Mouse (Mus musculus) midbrain, embryonic 13.5 days (tissue): ENCODE results near the gene Esrrb. TPM values are rescaled to one million over a fixed set of nuclear protein-coding genes. Genes with fewer than 3 reads are reported as not detected.
A peak's percentile ranks its signal among the peaks of the same experiment; 100 is the strongest.

ENCODE experiments used
- ATAC-seq: fragments of 200-750 bp; cut with Nextera tagmentation; 2 replicates; pipeline ENCODE4 v1.8.0; 2017; ENCODE audit warnings: mild to moderate bottlenecking, moderate TSS enrichment, moderate library complexity
- H3K27ac ChIP-seq: fragments of 300-500 bp; sonication (generic); 2 replicates; pipeline ENCODE4 v1.5.1; 2015; ENCODE audit warnings: inconsistent platforms, mild to moderate bottlenecking, moderate library complexity
- H3K27me3 ChIP-seq: fragments of 300-500 bp; sonication (generic); 2 replicates; pipeline ENCODE4 v1.6.1; 2015; ENCODE audit warnings: mild to moderate bottlenecking, inconsistent platforms
- H3K36me3 ChIP-seq: fragments of 300-500 bp; sonication (generic); 2 replicates; pipeline ENCODE4 v1.6.1; 2015; ENCODE audit warnings: mild to moderate bottlenecking, inconsistent platforms
- H3K4me1 ChIP-seq: fragments of 300-500 bp; sonication (generic); replicated peaks from 2 replicates; pipeline ENCODE4 v1.6.1; 2015; ENCODE audit warnings: inconsistent platforms
- H3K4me2 ChIP-seq: fragments of 300-500 bp; sonication (generic); replicated peaks from 2 replicates; pipeline ENCODE4 v1.6.1; 2015; ENCODE audit warnings: moderate library complexity, mild to moderate bottlenecking, inconsistent platforms
- H3K4me3 ChIP-seq: fragments of 300-500 bp; sonication (generic); replicated peaks from 2 replicates; pipeline ENCODE4 v1.5.1; 2015; ENCODE audit warnings: mild to moderate bottlenecking, inconsistent platforms
- H3K9ac ChIP-seq: fragments of 300-500 bp; sonication (generic); replicated peaks from 2 replicates; pipeline ENCODE4 v1.6.1; 2015; ENCODE audit warnings: mild to moderate bottlenecking, inconsistent platforms
- H3K9me3 ChIP-seq: fragments of 300-500 bp; sonication (generic); 2 replicates; pipeline ENCODE4 v1.6.1; 2016; ENCODE audit warnings: mild to moderate bottlenecking, inconsistent platforms
- WGBS: fragments of 180-500 bp; shearing (Covaris S2); methylation state at CpG from one replicate; pipeline ENCODE4 v1.1.7; 2015; 5-methylcytosine and 5-hydroxymethylcytosine counted together
- polyA plus RNA-seq: library from polyadenylated mRNA; unstranded; fragments of >200 nt; fragmentation: Nextera tagmentation; extraction: Ambion mirVana; gene quantifications from 2 replicates; pipeline ENCODE4 v1.2.1, GENCODE M21; 2015

Esrrb gene
- 4.7 and 6.5 TPM in 2 replicates for polyA plus RNA-seq

GRCm38 (mm10) chr12:86360696-86361631 lies at the start of gene Esrrb:
Gene Esrrb (plus strand): TSS chr12:86361117.
- H3K4me1 ChIP-seq = peaks cover 40% of the 10 kb centered on the region
- no peak within 1 kb of the TSS for H3K4me2 ChIP-seq
- ATAC-seq = peak; percentile 65; the same call in 1 of the 2 replicates

GRCm38 (mm10) chr12:86320629-86321028 lies 40.3 kb upstream of the Esrrb start:
- H3K4me3 ChIP-seq = no peak overlapping the region
- WGBS = 16% methylated on average over 12 of the region's 12 CpGs
- H3K9me3 ChIP-seq = no peaks in the 10 kb centered on the region
- no peak overlapping the region for H3K4me2 ChIP-seq
- H3K27ac ChIP-seq = no peak overlapping the region
- H3K4me1 ChIP-seq = peaks cover 14% of the 10 kb centered on the region
- no peak overlapping the region for H3K9ac ChIP-seq
- H3K27me3 ChIP-seq = peaks cover 21% of the 10 kb centered on the region; the same call in 1 of the 2 replicates
- H3K36me3 ChIP-seq = no peaks in the 10 kb centered on the region
- no peak for ATAC-seq

More at GRCm38 (mm10) chr12:86360696-86361631, at the start of gene Esrrb:
- 29% methylated on average over 22 of the region's 22 CpGs for WGBS
- no peaks in the 10 kb centered on the region for H3K9me3 ChIP-seq
- H3K9ac ChIP-seq = no peak within 1 kb of the TSS
- H3K4me3 ChIP-seq = no peak within 1 kb of the TSS
- H3K27me3 ChIP-seq = peaks cover 43% of the 10 kb centered on the region
- H3K36me3 ChIP-seq = no peaks in the 10 kb centered on the region
- no peak within 1 kb of the TSS for H3K27ac ChIP-seq

GRCm38 (mm10) chr12:86324297-86324696 lies 36.6 kb upstream of the Esrrb start:
- WGBS = 30% methylated on average over 3 of the region's 3 CpGs
- Histone ChIP-seq H3K4me3 (no peak overlapping the region), H3K27ac (no peak overlapping the region), H3K4me2 (no peak overlapping the region), H3K9me3 (no peaks in the 10 kb centered on the region), H3K4me1 (peaks cover 9% of the 10 kb centered on the region), H3K9ac (no peak overlapping the region), H3K27me3 (peaks cover 16% of the 10 kb centered on the region; the same call in 1 of the 2 replicates), H3K36me3 (no peaks in the 10 kb centered on the region)
- no peak for ATAC-seq

- Histone ChIP-seq H3K9me3 (no peaks in the 10 kb centered on the region), H3K4me1 (peaks cover 9% of the 10 kb centered on the region), H3K36me3 (no peaks in the 10 kb centered on the region), H3K4me3 (no peak overlapping the region), H3K27ac (no peak overlapping the region), H3K27me3 (no peaks in the 10 kb centered on the region; the same call in 1 of the 2 replicates), H3K9ac (no peak overlapping the region), H3K4me2 (no peak overlapping the region)
- WGBS = 64% methylated on average over 4 of the region's 4 CpGs
- ATAC-seq = no peak
Observed at GRCm38 (mm10) chr12:86329813-86330212, 31.1 kb upstream of the Esrrb start.

GRCm38 (mm10) chr12:86330684-86331083 lies 30.2 kb upstream of the Esrrb start:
- Histone ChIP-seq H3K36me3 (no peaks in the 10 kb centered on the region), H3K27ac (no peak overlapping the region), H3K4me3 (no peak overlapping the region), H3K27me3 (no peaks in the 10 kb centered on the region; the same call in 1 of the 2 replicates), H3K9me3 (no peaks in the 10 kb centered on the region), H3K4me2 (no peak overlapping the region), H3K9ac (no peak overlapping the region), H3K4me1 (peaks cover 9% of the 10 kb centered on the region)
- 68% methylated on average over 9 of the region's 9 CpGs for WGBS
- ATAC-seq = 0 out of 2 replicates have a peak, but pooled peaks have one; percentile 45

- Histone ChIP-seq H3K4me2 (no peak overlapping the region), H3K36me3 (no peaks in the 10 kb centered on the region), H3K9me3 (no peaks in the 10 kb centered on the region), H3K4me1 (peaks cover 9% of the 10 kb centered on the region), H3K27ac (no peak overlapping the region), H3K27me3 (no peaks in the 10 kb centered on the region; the same call in 1 of the 2 replicates), H3K4me3 (no peak overlapping the region), H3K9ac (no peak overlapping the region)
- peak; percentile 45; the same call in 1 of the 2 replicates for ATAC-seq
- 47% methylated on average over 10 of the region's 10 CpGs for WGBS
Observed at GRCm38 (mm10) chr12:86331248-86331647, 29.7 kb upstream of the Esrrb start.

- Histone ChIP-seq H3K27ac (no peak overlapping the region), H3K4me1 (peaks cover 10% of the 10 kb centered on the region; the same call in 1 of the 2 replicates), H3K9ac (no peak overlapping the region), H3K27me3 (no peaks in the 10 kb centered on the region; the same call in 1 of the 2 replicates), H3K36me3 (no peaks in the 10 kb centered on the region), H3K4me3 (no peak overlapping the region), H3K9me3 (no peaks in the 10 kb centered on the region), H3K4me2 (no peak overlapping the region)
- WGBS = 94% methylated on average over 3 of the region's 3 CpGs
- no peak for ATAC-seq
Observed at GRCm38 (mm10) chr12:86336209-86336608, 24.7 kb upstream of the Esrrb start.

GRCm38 (mm10) chr12:86336887-86337286 lies 24.0 kb upstream of the Esrrb start:
- Histone ChIP-seq H3K4me2 (no peak overlapping the region), H3K4me1 (0 out of 2 replicates have a peak, but pooled peaks cover 8% of the 10 kb centered on the region), H3K36me3 (no peaks in the 10 kb centered on the region), H3K4me3 (no peak overlapping the region), H3K27ac (no peak overlapping the region), H3K27me3 (peaks cover under 1% of the 10 kb centered on the region; the same call in 1 of the 2 replicates), H3K9me3 (no peaks in the 10 kb centered on the region), H3K9ac (no peak overlapping the region)
- no peak for ATAC-seq
- WGBS = 57% methylated on average over 7 of the region's 7 CpGs

- Histone ChIP-seq H3K36me3 (no peaks in the 10 kb centered on the region), H3K27me3 (no peaks in the 10 kb centered on the region), H3K9ac (no peak overlapping the region), H3K4me2 (no peak overlapping the region), H3K27ac (peak overlapping the region; percentile 15; the same call in 1 of the 2 replicates), H3K4me3 (no peak overlapping the region), H3K4me1 (peaks cover 10% of the 10 kb centered on the region), H3K9me3 (no peaks in the 10 kb centered on the region)
- no peak for ATAC-seq
- WGBS = 76% methylated on average over 8 of the region's 8 CpGs
Observed at GRCm38 (mm10) chr12:86349477-86349876, 11.4 kb upstream of the Esrrb start.

GRCm38 (mm10) chr12:86359406-86359805 lies 1.5 kb upstream of the Esrrb start:
- 77% methylated on average over 6 of the region's 6 CpGs for WGBS
- no peaks in the 10 kb centered on the region for H3K9me3 ChIP-seq
- ATAC-seq = no peak
- H3K27ac ChIP-seq = no peak overlapping the region
- no peak overlapping the region for H3K9ac ChIP-seq
- H3K4me1 ChIP-seq = peaks cover 29% of the 10 kb centered on the region
- peaks cover 37% of the 10 kb centered on the region for H3K27me3 ChIP-seq
- H3K4me3 ChIP-seq = no peak overlapping the region
- no peaks in the 10 kb centered on the region for H3K36me3 ChIP-seq
- H3K4me2 ChIP-seq = no peak overlapping the region

- WGBS = 83% methylated on average over 8 of the region's 8 CpGs
- H3K36me3 ChIP-seq = no peaks in the 10 kb centered on the region
- H3K4me2 ChIP-seq = no peak overlapping the region
- H3K27ac ChIP-seq = no peak overlapping the region
- H3K9ac ChIP-seq = no peak overlapping the region
- no peak for ATAC-seq
- peaks cover 37% of the 10 kb centered on the region for H3K27me3 ChIP-seq
- peaks cover 34% of the 10 kb centered on the region for H3K4me1 ChIP-seq
- no peaks in the 10 kb centered on the region for H3K9me3 ChIP-seq
- H3K4me3 ChIP-seq = no peak overlapping the region
Observed at GRCm38 (mm10) chr12:86359873-86360272, 1.0 kb upstream of the Esrrb start.

GRCm38 (mm10) chr12:86364285-86364684 lies 3.4 kb downstream of the Esrrb start:
- Histone ChIP-seq H3K36me3 (no peaks in the 10 kb centered on the region), H3K4me3 (no peak overlapping the region), H3K27ac (peak overlapping the region; percentile 1; the same call in 1 of the 2 replicates), H3K27me3 (peaks cover 51% of the 10 kb centered on the region), H3K4me2 (no peak overlapping the region), H3K9ac (no peak overlapping the region), H3K4me1 (peaks cover 51% of the 10 kb centered on the region), H3K9me3 (no peaks in the 10 kb centered on the region)
- no peak for ATAC-seq
- 7% methylated on average over 5 of the region's 5 CpGs for WGBS
